Mouse (Mus musculus) adrenal gland (tissue): Measurements from ENCODE around the gene Olfr1202.

Experiments
- intact Hi-C: fragments of 180-260 bp; cut with DNase I; formaldehyde crosslinking; loops from one replicate; pipeline ENCODE4 v1.15.1; 2025
- long read RNA-seq, 2 experiments: library from polyadenylated mRNA; unstranded; transcript quantifications; one replicate each; pipeline ENCODE4 v2.0.0; 2020; ENCODE audit warnings: borderline replicate concordance in 1 of 2; ENCODE audit not compliant: insufficient replicate concordance in 1 of 2

Gene Olfr1202
- long read RNA-seq, experiment 1 = 0 reads
- long read RNA-seq, experiment 2 = 0 reads

DNA sequence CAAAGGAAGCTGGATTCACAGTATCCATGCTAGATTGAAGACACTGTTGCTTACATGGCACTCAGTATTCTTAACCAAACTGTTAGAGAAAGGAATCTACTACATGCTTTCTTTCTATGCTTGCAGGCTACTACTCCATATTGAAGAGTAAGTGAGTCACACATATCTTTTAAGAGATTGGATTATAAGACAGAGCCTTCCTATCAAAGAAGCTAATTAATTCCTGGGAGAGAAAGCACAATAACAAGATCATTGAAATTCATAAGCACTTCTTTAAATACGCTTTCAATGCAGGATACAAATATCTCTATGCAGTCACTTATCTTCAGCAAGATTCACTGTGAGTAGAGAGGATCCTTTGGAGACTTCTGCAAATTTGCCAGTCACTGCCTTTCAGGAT lies at the start of gene Olfr1202:
Olfr1202 (plus strand) TSS at position 301 of the 400 bp plus-strand sequence.
- intact Hi-C loops = no loop called here

DNA sequence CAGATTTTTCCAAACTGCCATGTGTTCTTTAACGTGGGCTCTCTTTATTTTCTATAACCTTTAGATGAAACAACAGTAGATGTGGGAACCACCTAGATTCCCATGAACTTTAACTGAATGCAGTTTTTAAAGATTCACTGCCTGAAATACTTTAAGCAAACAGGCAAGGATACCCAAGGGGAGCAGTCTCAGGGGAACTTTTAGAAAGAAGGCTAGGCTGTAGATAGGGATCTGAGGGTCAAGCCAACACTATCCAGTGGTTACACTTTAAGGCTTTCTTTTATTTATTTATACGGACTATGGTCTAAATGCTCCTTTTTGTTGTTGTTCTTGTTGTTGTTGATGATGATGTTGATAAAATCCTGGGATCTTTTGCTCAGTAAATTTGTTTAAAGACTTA lies 43.9 kb upstream of the Olfr1202 start, which contains the start of gene Olfr1200:
Olfr1200 (minus strand) TSS at position 101 of the 400 bp plus-strand sequence.
- intact Hi-C loops = no loop called here

GRCm38 (mm10) chr2:88792736-88793135 lies 21.6 kb upstream of the Olfr1202 start, which contains the start of gene Olfr1201:
TSS of gene Olfr1201 (plus strand) at chr2:88793036.
- intact Hi-C loops = no loop called here

DNA sequence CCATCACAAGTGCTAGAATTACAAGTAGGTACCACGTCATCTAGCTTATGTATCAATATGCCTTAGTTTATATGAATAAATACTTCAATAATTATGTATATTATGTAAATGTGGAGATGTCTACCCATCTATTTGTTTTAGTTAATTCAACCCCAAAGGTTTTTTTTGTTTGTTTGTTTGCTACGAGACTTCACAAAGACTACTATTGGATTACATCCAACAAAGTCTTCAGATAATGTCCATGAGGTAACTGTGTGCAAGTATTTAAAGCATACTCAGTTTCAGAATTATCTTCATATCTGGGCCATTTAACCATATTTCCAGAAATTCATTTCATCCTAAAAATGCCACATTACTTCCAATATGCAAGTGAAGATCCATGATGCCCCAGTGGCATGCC lies 15.1 kb downstream of the Olfr1202 start, which contains the start of gene Olfr1205:
Olfr1205 (plus strand) TSS at position 301 of the 400 bp plus-strand sequence.
- intact Hi-C loops = no loop called here

- intact Hi-C loops = no loop called here
Measured at GRCm38 (mm10) chr2:88838477-88838876, 24.2 kb downstream of the Olfr1202 start.

GRCm38 (mm10) chr2:88848992-88849391 lies 34.7 kb downstream of the Olfr1202 start, which contains the start of gene Olfr1204:
TSS of gene Olfr1204 (plus strand) at chr2:88849292.
- intact Hi-C loops = no loop called here

- intact Hi-C loops = no loop called here
Measured at GRCm38 (mm10) chr2:88862931-88863330, 48.6 kb downstream of the Olfr1202 start, which contains the start of gene Olfr1206. TSS of gene Olfr1206 (plus strand) at chr2:88863231.
